Mouse (Mus musculus) midbrain, embryonic 16.5 days (tissue): ENCODE data around the gene Tomm40. TPM values are rescaled to one million over a fixed set of nuclear protein-coding genes. Genes with fewer than 3 reads are reported as not detected.

ENCODE experiments used
- ATAC-seq: fragments of 200-750 bp; cut with Nextera tagmentation; 2 replicates; pipeline ENCODE4 v1.8.0; 2017; ENCODE audit warnings: moderate TSS enrichment
- H3K27ac ChIP-seq: fragments of 300-500 bp; sonication (generic); 2 replicates; pipeline ENCODE4 v1.5.1; 2014; ENCODE audit warnings: mild to moderate bottlenecking, low read length, mixed read lengths
- H3K27me3 ChIP-seq: fragments of 300-500 bp; sonication (generic); 2 replicates; pipeline ENCODE4 v1.6.1; 2014; ENCODE audit warnings: low read depth, low read length, mixed read lengths; ENCODE audit not compliant: control insufficient read depth, insufficient read depth
- H3K36me3 ChIP-seq: fragments of 300-500 bp; sonication (generic); 2 replicates; pipeline ENCODE4 v1.6.1; 2014; ENCODE audit warnings: mild to moderate bottlenecking, low read length, moderate library complexity, mixed read lengths; ENCODE audit not compliant: control insufficient read depth, insufficient read depth
- H3K4me1 ChIP-seq: fragments of 300-500 bp; sonication (generic); 2 replicates; pipeline ENCODE4 v1.6.1; 2014; ENCODE audit warnings: mild to moderate bottlenecking, low read length, mixed read lengths; ENCODE audit not compliant: control insufficient read depth, insufficient read depth
- H3K4me2 ChIP-seq: fragments of 300-500 bp; sonication (generic); 2 replicates; pipeline ENCODE4 v1.6.1; 2014; ENCODE audit warnings: mild to moderate bottlenecking, low read length, mixed read lengths
- H3K4me3 ChIP-seq: fragments of 300-500 bp; sonication (generic); 2 replicates; pipeline ENCODE4 v1.5.1; 2014; ENCODE audit warnings: low read depth, mild to moderate bottlenecking, low read length, moderate library complexity, mixed read lengths
- H3K9ac ChIP-seq: fragments of 300-500 bp; sonication (generic); 2 replicates; pipeline ENCODE4 v1.6.1; 2014; ENCODE audit warnings: low read depth, low read length, mixed read lengths
- H3K9me3 ChIP-seq: fragments of 300-500 bp; sonication (generic); replicated peaks from 2 replicates; pipeline ENCODE4 v1.6.1; 2014; ENCODE audit warnings: mild to moderate bottlenecking, low read length, mixed read lengths; ENCODE audit not compliant: control insufficient read depth, poor library complexity, severe bottlenecking
- WGBS: fragments of 180-500 bp; shearing (Covaris S2); extraction: QIAGEN DNeasy Blood & Tissue Kit; methylation state at CpG from one replicate; pipeline ENCODE4 v1.1.7; 2014; 5-methylcytosine and 5-hydroxymethylcytosine counted together
- polyA plus RNA-seq: library from polyadenylated mRNA; unstranded; fragments of >200 nt; fragmentation: Nextera tagmentation; extraction: Ambion mirVana; gene quantifications from 2 replicates; pipeline ENCODE4 v1.2.1, GENCODE M21; 2015

Tomm40 gene
- polyA plus RNA-seq, 1 experiment from 2014 or later: 118 TPM

DNA sequence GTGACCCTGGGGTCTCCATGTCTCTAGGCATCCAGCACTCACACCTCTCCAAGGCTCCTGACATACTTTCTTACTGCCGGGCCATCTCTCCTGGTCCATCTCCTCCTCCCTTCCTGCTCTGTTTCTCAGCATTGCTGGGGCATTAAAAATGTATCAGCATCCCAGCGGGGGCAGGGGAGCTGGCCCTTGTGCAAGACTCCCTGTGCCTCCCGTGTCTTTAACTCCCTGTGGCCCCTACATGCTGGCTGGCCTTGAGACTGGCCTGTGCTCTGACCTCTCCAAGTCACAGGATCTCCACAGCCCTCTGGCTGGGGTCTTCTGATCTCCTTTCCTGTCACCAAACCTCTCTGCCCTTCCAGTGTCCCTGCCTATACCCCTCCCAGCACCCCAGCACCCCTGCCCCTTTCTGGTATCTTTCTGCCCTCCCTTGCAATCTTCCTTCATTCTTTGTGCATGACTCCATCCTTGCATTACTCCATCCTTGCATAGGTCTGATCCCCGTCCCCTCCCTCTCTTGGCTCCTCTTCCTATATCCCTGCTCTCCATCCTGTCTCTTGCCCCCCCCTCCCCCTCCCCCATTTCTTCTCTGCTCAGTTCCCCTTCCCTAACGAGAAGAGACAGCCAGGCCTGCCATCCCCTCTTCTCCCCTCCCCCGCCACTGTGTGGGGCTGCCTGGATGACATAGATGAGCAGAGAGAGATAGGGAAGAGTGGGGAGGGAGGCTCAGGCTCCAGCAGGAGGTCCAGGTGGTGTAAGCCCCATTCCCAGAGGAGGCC, 31.4 kb upstream of the Tomm40 start:
- no peak for ATAC-seq
- H3K27ac ChIP-seq: no peak overlapping the region
- H3K4me1 ChIP-seq: peaks cover 35% of the 10 kb centered on the region
- no peaks in the 10 kb centered on the region for H3K9me3 ChIP-seq
- no peaks in the 10 kb centered on the region for H3K27me3 ChIP-seq
- H3K36me3 ChIP-seq: no peaks in the 10 kb centered on the region
- H3K4me2 ChIP-seq: peak overlapping the region; percentile 89
- peak overlapping the region; percentile 25 for H3K9ac ChIP-seq
- no peak overlapping the region for H3K4me3 ChIP-seq
- WGBS: 26% methylated on average over 6 of the region's 6 CpGs

DNA sequence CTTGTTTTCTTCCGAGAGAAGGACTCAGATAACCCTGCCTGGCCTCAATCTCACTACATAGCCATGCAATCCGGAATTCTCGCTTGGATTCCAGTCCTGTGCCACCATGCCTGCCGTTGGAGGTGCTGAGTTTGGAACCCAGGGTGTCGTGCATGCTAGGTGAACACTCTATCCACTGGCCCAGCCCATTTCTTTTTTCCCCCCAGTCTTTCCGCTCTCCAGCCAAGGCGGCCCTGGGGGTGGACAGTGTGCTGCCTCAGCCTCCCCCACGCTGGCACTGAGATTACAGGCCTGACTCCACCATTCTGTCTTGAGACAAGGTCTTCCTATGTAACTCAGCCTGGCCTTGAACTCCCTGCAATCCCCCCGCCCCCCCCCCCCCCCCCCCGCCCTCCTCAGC, 30.7 kb upstream of the Tomm40 start:
- Histone ChIP-seq H3K4me1 (peaks cover 35% of the 10 kb centered on the region), H3K36me3 (peaks cover under 1% of the 10 kb centered on the region; the same call in 1 of the 2 replicates), H3K9ac (no peak overlapping the region), H3K27me3 (no peaks in the 10 kb centered on the region), H3K27ac (no peak overlapping the region), H3K4me2 (no peak overlapping the region), H3K9me3 (no peaks in the 10 kb centered on the region), H3K4me3 (no peak overlapping the region)
- no peak for ATAC-seq
- WGBS: 88% methylated on average over 8 of the region's 10 CpGs

DNA sequence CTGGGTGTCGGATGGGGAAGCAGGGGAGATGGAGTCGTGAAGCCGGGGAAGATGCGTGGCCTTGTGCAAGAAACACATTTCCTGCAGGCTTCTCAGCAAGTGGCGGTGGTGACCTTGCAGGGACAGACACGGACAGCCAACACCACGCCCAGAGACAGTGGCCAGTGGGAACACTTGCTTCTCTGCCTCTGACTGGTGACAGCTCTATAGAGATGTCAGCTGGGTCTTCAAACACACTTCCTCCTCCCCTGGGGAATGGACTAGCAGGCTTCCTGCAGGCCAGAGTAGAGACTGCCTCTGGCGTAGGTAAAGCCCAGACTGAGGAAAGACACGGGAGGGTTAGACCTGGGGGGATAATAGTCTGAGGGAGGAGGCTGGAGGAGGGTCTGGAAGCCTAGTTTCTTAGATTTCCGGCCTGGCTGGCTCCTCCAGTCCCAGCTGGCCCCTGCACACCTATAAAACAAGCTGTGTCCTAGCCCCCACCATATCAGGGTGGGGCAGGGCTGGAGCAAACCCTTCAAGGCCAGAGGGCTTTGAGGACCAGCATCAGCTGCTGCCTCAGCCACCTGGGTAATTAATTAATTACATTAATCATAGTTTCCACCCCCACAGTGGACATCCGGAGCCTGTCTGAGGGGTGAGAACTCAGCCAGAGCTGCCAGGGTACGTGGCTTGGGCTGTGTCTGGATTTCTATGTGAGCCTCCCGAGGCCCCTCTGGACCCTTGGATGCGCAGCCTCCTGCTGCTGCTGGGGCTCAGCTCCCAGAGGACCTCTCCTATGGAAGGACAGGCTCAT, 29.6 kb upstream of the Tomm40 start:
- no peak for ATAC-seq
- H3K4me3 ChIP-seq: no peak overlapping the region
- 74% methylated on average over 14 of the region's 14 CpGs for WGBS
- no peaks in the 10 kb centered on the region for H3K27me3 ChIP-seq
- H3K9ac ChIP-seq: peak overlapping the region; percentile 6; the same call in 1 of the 2 replicates
- H3K4me2 ChIP-seq: no peak overlapping the region
- peaks cover 5% of the 10 kb centered on the region for H3K36me3 ChIP-seq
- H3K27ac ChIP-seq: no peak overlapping the region
- H3K9me3 ChIP-seq: no peaks in the 10 kb centered on the region
- peaks cover 30% of the 10 kb centered on the region for H3K4me1 ChIP-seq

DNA sequence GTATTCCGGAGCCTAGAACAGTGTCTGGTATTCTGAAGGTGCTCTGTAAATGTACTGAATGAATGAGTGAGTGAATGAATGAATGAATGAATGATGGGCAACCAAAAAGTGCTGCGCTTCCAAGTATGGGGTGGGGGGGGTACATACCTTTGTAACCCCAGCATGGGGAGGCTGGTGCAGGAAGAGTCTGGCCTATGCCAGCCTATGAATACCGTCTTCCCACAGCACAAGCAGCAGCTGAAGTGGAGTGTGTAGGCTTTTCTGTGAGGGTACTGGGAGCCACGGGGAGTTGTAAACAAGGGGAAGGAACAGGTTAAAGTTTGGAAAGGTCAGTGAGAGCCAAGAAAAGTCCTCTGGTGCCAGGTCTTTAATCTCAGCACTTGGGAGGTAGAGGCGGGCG, 28.6 kb upstream of the Tomm40 start:
- WGBS: 92% methylated on average over 6 of the region's 6 CpGs
- no peak overlapping the region for H3K27ac ChIP-seq
- H3K4me2 ChIP-seq: no peak overlapping the region
- no peaks in the 10 kb centered on the region for H3K27me3 ChIP-seq
- H3K4me3 ChIP-seq: no peak overlapping the region
- peaks cover 5% of the 10 kb centered on the region for H3K36me3 ChIP-seq
- no peaks in the 10 kb centered on the region for H3K9me3 ChIP-seq
- no peak for ATAC-seq
- H3K4me1 ChIP-seq: peaks cover 30% of the 10 kb centered on the region
- H3K9ac ChIP-seq: no peak overlapping the region

DNA sequence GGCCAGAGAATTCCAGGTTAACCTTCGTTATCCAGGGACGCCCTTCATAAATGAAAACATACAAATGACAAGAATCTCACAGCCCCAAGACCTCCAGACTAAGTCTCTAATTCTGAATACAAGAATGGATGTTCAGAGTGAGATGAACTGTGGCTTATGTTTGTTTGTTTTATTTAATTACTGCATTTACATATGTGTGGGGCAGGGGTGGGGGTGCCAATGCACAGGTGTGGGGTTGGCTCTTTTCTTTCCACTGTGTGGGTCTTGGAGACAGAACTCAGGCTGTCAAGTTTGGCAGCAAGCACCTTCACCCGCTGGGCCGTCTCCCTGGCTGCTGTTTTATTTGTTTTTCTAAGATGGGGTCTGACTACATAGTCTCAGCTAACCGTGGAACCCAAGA, 27.2 kb upstream of the Tomm40 start:
- no peak overlapping the region for H3K9ac ChIP-seq
- WGBS: 55% methylated on average over 5 of the region's 5 CpGs
- no peak overlapping the region for H3K27ac ChIP-seq
- H3K4me3 ChIP-seq: no peak overlapping the region
- peaks cover 7% of the 10 kb centered on the region for H3K36me3 ChIP-seq
- no peaks in the 10 kb centered on the region for H3K27me3 ChIP-seq
- peaks cover 17% of the 10 kb centered on the region for H3K4me1 ChIP-seq
- H3K4me2 ChIP-seq: no peak overlapping the region
- no peaks in the 10 kb centered on the region for H3K9me3 ChIP-seq
- no peak for ATAC-seq

DNA sequence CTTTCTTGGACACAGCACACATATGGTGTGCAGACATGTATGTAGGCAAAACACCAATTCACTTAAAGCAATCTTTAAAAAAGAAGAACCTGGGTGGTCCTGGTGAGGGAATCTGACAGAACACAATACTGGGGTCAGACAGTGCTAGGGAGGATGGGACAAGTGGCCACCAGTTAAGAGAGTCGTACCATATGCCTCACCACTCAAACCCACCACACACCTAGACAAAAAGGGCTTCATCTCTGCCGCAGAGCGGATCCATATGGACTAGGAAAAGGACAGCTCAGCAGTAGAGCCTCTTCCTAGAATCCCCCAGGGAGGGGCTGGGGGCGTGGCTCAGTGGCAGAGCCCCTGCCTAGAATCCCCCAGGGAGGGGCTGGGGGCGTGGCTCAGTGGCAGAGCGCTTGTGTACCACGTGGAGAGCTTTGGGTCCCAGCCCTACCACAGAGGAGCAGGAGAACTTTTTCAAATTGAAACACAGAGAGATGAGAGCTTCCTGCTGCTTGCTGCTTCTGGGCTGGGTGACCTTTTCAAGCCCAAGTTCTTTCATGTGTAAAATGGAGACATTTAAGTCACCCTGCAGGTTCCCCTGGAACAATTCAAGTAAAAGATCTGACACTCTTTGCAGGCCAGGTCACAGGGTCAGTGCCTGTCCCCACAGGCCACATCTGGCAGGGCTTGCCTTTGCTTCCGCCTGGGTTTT, 26.2 kb upstream of the Tomm40 start:
- H3K4me1 ChIP-seq: peaks cover 8% of the 10 kb centered on the region
- H3K36me3 ChIP-seq: peaks cover 11% of the 10 kb centered on the region
- H3K27ac ChIP-seq: no peak overlapping the region
- no peak overlapping the region for H3K4me2 ChIP-seq
- no peaks in the 10 kb centered on the region for H3K27me3 ChIP-seq
- no peak for ATAC-seq
- no peak overlapping the region for H3K4me3 ChIP-seq
- no peaks in the 10 kb centered on the region for H3K9me3 ChIP-seq
- WGBS: 10% methylated on average over 8 of the region's 8 CpGs
- H3K9ac ChIP-seq: no peak overlapping the region

DNA sequence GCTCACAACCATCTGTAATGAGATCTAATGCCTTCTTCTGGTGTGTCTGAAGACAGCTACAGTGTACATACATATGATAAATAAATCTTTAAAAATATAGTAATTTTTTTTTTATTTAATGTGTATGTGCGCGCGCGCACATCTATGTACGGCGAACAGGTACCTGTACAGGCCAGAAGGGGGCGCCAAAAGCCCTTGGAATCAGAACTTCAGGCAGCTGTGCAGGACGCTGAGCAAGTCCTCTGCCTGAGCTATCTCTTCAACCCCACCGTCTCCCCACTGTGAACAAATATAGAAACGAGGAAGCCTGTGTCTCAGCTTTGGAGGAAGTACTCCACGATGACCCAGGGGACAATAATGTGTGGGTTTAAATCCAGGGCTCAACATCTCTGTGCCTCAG, 25.0 kb upstream of the Tomm40 start:
- Histone ChIP-seq H3K4me3 (no peak overlapping the region), H3K4me2 (no peak overlapping the region), H3K27ac (no peak overlapping the region), H3K9ac (no peak overlapping the region), H3K36me3 (peaks cover 16% of the 10 kb centered on the region), H3K9me3 (no peaks in the 10 kb centered on the region), H3K4me1 (peaks cover 3% of the 10 kb centered on the region; the same call in 1 of the 2 replicates), H3K27me3 (no peaks in the 10 kb centered on the region)
- WGBS: 94% methylated on average over 11 of the region's 11 CpGs
- ATAC-seq: no peak

DNA sequence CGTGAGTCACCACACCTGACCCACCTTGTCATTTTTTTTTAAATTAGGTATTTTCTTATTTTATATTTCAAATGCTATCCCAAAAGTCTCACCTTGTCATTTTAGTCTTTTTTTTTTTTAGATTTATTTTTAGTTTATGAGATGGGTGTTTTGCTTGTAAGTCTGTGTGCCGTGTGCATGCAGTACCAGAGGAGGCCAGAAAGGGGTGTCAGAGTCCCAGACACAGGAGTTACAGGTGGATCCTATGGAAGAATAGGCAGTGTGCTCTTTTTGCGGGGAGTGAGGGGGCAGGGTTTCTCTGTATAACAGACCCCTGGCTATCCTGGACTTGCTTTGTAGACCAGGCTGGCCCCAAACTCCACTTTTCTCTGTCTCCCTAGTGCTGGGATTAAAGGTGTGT, 23.5 kb upstream of the Tomm40 start:
- no peak overlapping the region for H3K27ac ChIP-seq
- no peaks in the 10 kb centered on the region for H3K9me3 ChIP-seq
- H3K9ac ChIP-seq: no peak overlapping the region
- H3K36me3 ChIP-seq: peaks cover 16% of the 10 kb centered on the region
- 95% methylated on average over 3 of the region's 3 CpGs for WGBS
- H3K4me1 ChIP-seq: peaks cover 3% of the 10 kb centered on the region; the same call in 1 of the 2 replicates
- ATAC-seq: no peak
- no peak overlapping the region for H3K4me2 ChIP-seq
- H3K4me3 ChIP-seq: no peak overlapping the region
- no peaks in the 10 kb centered on the region for H3K27me3 ChIP-seq
